Mouse (Mus musculus) kidney, adult 2 months (tissue): ENCODE data around the gene Ralgapa2. TPM values are rescaled to one million over a fixed set of nuclear protein-coding genes. Genes with fewer than 3 reads are reported as not detected.
"Not testable (repeated sequence)": the region's sequence is repeated elsewhere in the genome, so short reads cannot be mapped to it uniquely, and the experiment has no call there.

Experiments used
- DNase-seq: peaks from one replicate; pipeline ENCODE4 v3.0.0; 2021
- H3K27ac ChIP-seq: fragments of 200-500 bp; 2 replicates; pipeline ENCODE4 v1.5.1; 2012; ENCODE audit warnings: low read depth, low read length, control low read depth, inconsistent platforms; ENCODE audit not compliant: insufficient read depth
- H3K27me3 ChIP-seq: fragments of 200-500 bp; replicated peaks from 2 replicates; pipeline ENCODE4 v1.6.1; 2012; ENCODE audit warnings: mild to moderate bottlenecking, moderate library complexity, low read length, inconsistent platforms; ENCODE audit not compliant: control insufficient read depth, insufficient read depth
- H3K36me3 ChIP-seq: fragments of 200-500 bp; 2 replicates; pipeline ENCODE4 v1.6.1; 2012; ENCODE audit warnings: mild to moderate bottlenecking, moderate library complexity, low read length, inconsistent platforms; ENCODE audit not compliant: control insufficient read depth, insufficient read depth
- H3K4me1 ChIP-seq: fragments of 200-500 bp; 2 replicates; pipeline ENCODE4 v1.6.1; 2011; ENCODE audit warnings: low read length; ENCODE audit not compliant: control insufficient read depth, insufficient read depth
- H3K4me3 ChIP-seq: fragments of 200-500 bp; 2 replicates; pipeline ENCODE4 v1.5.1; 2011; ENCODE audit warnings: mild to moderate bottlenecking, low read depth, low read length, control low read depth; ENCODE audit not compliant: insufficient read depth
- CTCF ChIP-seq: fragments of 200-500 bp; conservative IDR thresholded peaks from 2 replicates; pipeline ENCODE4 v1.5.1; 2011; ENCODE audit warnings: low read depth, mild to moderate bottlenecking, control low read depth, low read length, moderate library complexity, mixed read lengths; ENCODE audit not compliant: insufficient read depth, insufficient read length
- POLR2A ChIP-seq: fragments of 200-500 bp; IDR thresholded peaks from one replicate; pipeline ENCODE4 v1.6.1; 2011; ENCODE audit warnings: low read depth, low read length, control low read depth
- WGBS: fragments of 180-500 bp; shearing (Covaris S2); methylation state at CpG from one replicate; pipeline ENCODE4 v1.1.7; 2018; 5-methylcytosine and 5-hydroxymethylcytosine counted together
- polyA plus RNA-seq: library from polyadenylated mRNA; depleted of rRNA; stranded (reverse); fragments of >200 nt; gene quantifications from 2 replicates; pipeline ENCODE4 v1.2.3, GENCODE M21; 2012

Gene Ralgapa2
- polyA plus RNA-seq, 1 experiment, result 15.8 TPM

GRCm38 (mm10) chr2:146468016-146468415 lies 44.1 kb downstream of the Ralgapa2 start:
- DNase-seq, result no peak
- Histone ChIP-seq H3K27ac (no peak overlapping the region), H3K4me3 (no peak overlapping the region), H3K4me1 (no peaks in the 10 kb centered on the region; the same call in 1 of the 2 replicates), H3K27me3 (no peaks in the 10 kb centered on the region), H3K36me3 (no peaks in the 10 kb centered on the region)
- TF ChIP-seq CTCF (no peak), POLR2A (no peak)
- 86% methylated on average over 4 of the region's 4 CpGs for WGBS

DNA sequence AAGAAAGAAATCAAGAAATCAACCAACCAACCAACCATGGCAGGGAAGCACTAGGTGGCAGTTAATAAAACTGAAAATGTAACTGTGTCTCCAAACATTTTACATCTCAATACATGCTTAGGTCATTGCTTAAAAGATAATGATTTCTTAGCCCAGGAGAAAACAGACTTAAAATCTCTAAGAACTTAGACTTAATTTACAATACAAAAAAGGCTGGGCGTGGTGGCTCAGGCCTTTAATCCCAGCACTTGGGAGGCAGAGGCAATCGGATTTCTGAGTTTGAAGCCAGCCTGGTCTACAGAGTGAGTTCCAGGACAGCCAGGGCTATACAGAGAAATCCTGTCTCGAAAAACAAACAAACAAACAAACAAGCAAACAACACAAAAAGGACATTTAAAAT lies 45.3 kb downstream of the Ralgapa2 start:
- not testable (repeated sequence) for DNase-seq, H3K4me3 ChIP-seq, H3K4me1 ChIP-seq, H3K27me3 ChIP-seq, H3K36me3 ChIP-seq, H3K27ac ChIP-seq
- WGBS, result 84% methylated on average over 3 of the region's 3 CpGs

- Histone ChIP-seq H3K27me3 (no peaks in the 10 kb centered on the region), H3K36me3 (no peaks in the 10 kb centered on the region), H3K4me3 (no peak overlapping the region), H3K27ac (no peak overlapping the region), H3K4me1 (no peaks in the 10 kb centered on the region)
- DNase-seq, result peak; percentile 28
- 53% methylated on average over 2 of the region's 2 CpGs for WGBS
- TF ChIP-seq POLR2A (no peak), CTCF (no peak)
These were observed 54.6 kb downstream of the Ralgapa2 start for GRCm38 (mm10) chr2:146457494-146457893.

DNA sequence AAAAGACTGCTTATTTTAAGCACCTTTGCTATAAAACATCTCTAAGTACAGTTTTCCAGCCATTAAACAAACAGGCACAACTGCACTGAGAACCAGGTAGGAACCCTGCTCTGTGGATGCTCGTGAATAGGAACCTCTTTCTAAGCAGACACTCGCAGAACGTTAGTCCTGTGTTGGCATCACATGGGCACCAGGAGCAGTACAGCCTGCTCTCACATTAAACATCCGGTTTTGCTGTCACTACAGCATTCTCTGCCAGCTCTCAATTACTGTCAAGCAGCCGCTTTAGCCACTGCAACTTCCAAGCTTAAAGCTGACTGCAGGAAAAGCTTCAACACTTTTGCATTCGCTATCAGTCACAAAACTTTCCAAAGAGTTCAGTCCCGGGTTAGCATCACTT lies 55.5 kb downstream of the Ralgapa2 start:
- Histone ChIP-seq H3K36me3 (no peaks in the 10 kb centered on the region), H3K27ac (no peak overlapping the region), H3K4me3 (no peak overlapping the region), H3K27me3 (no peaks in the 10 kb centered on the region), H3K4me1 (no peaks in the 10 kb centered on the region)
- no peak for DNase-seq
- WGBS, result 79% methylated on average over 7 of the region's 7 CpGs
- TF ChIP-seq POLR2A (no peak), CTCF (no peak)

DNA sequence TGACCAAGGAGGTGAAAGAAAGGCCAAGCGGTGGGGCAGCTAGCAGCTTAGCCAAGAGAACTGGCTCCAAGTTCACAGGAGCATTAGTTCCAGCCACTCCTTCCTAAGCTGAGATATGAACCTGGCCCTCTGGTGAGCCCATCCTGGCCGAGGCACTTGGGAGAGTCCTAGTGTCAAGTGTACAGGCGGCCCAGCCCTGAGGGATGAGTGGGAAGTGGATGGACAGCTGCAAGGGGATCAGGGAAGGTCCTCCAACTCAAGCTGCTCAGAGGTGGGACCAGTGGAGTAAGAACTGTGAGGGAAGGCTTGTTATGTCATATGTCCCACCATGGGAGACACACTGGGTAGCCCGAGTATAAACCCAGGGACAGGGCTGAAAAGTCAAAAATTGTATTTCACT lies 56.1 kb downstream of the Ralgapa2 start:
- H3K4me3 ChIP-seq, result no peak overlapping the region
- no peaks in the 10 kb centered on the region for H3K27me3 ChIP-seq
- no peak overlapping the region for H3K27ac ChIP-seq
- H3K36me3 ChIP-seq, result no peaks in the 10 kb centered on the region
- H3K4me1 ChIP-seq, result no peaks in the 10 kb centered on the region
- 92% methylated on average over 4 of the region's 4 CpGs for WGBS
- TF ChIP-seq POLR2A (no peak), CTCF (no peak)
- no peak for DNase-seq

DNA sequence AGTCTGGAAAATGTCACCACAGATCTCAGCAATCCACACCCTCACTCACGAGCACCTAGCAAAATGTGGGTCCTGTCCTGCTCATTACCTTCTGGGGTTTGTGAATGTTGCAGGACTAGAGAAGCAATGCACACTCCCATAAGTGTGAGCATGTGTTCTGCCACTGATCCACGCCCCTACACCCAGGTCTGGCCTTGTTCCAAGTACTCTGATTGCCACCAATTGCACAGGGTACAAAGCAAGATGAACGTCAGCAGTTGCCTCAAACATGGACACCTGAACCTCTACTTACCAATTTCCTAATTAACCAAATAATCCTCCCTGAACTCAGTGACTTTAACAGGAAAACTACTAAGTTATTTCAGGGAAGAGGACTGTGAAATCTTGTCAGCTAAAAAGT lies 68.1 kb downstream of the Ralgapa2 start:
- H3K27ac ChIP-seq, result no peak overlapping the region
- TF ChIP-seq CTCF (no peak), POLR2A (no peak)
- DNase-seq, result no peak
- 78% methylated on average over 3 of the region's 3 CpGs for WGBS
- no peaks in the 10 kb centered on the region; the same call in 1 of the 2 replicates for H3K4me1 ChIP-seq
- H3K4me3 ChIP-seq, result no peak overlapping the region
- no peaks in the 10 kb centered on the region; the same call in 1 of the 2 replicates for H3K36me3 ChIP-seq
- H3K27me3 ChIP-seq, result no peaks in the 10 kb centered on the region

DNA sequence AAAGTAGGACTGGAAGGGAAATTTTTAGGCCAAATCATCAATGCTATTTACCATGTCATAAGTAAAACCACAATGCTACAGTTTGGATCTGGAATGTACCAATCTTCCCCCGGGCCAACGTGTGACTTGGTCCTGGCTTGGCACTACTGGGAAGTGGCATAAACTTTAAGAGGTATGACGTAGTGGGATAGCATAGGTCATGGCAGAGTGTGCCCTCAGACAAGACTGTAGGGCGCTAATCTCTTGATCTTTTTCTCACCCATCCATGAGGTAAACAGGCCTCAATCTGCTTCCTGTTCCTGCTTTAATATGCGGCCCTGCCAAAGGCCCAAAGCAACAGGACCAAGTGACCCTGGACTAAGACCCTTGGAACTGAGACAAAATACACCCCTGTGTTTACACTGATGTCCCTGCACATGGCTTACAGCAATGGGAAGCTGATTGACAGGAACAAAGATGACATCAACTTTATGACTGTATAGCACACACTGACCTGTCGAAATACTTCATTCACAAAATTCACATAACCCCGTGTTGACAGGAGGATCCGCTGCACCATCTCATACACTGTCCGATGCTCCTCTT lies 68.8 kb downstream of the Ralgapa2 start:
- 86% methylated on average over 9 of the region's 9 CpGs for WGBS

DNA sequence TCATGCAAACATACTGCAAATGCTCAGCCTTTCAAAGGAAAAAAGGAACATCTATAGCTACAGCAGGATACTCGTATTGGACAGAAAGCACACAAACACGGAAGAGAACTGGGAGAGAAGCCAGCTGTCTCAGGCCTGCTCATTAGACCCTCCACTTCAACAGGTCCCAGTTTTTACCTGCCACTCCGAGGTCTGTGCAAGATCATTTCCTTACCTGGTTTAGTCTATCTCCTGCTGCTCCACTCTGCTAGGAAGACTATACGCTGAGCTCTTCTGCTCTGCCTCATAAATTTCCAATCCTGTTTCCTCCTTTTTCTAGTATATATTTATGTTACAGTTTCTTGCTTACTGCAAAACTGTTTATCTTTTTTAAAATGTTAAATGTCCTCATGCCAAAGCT lies 70.4 kb downstream of the Ralgapa2 start:
- 53% methylated on average over 4 of the region's 4 CpGs for WGBS
- no peaks in the 10 kb centered on the region; the same call in 1 of the 2 replicates for H3K4me1 ChIP-seq
- no peaks in the 10 kb centered on the region; the same call in 1 of the 2 replicates for H3K36me3 ChIP-seq
- no peaks in the 10 kb centered on the region for H3K27me3 ChIP-seq
- peak; percentile 3 for DNase-seq
- no peak overlapping the region for H3K4me3 ChIP-seq
- H3K27ac ChIP-seq, result no peak overlapping the region
- TF ChIP-seq CTCF, result no peak
- TF ChIP-seq POLR2A, result no peak

More for the DNA sequence above, 68.8 kb downstream of the Ralgapa2 start:
- H3K27ac ChIP-seq, result no peak overlapping the region
- TF ChIP-seq CTCF, result no peak
- TF ChIP-seq POLR2A, result no peak
- no peaks in the 10 kb centered on the region; the same call in 1 of the 2 replicates for H3K4me1 ChIP-seq
- H3K36me3 ChIP-seq, result no peaks in the 10 kb centered on the region; the same call in 1 of the 2 replicates
- DNase-seq, result no peak
- H3K27me3 ChIP-seq, result no peaks in the 10 kb centered on the region
- no peak overlapping the region for H3K4me3 ChIP-seq
